Comparison of ENCODE assay signal across 22 mouse cellular contexts in the genomic region with DNA sequence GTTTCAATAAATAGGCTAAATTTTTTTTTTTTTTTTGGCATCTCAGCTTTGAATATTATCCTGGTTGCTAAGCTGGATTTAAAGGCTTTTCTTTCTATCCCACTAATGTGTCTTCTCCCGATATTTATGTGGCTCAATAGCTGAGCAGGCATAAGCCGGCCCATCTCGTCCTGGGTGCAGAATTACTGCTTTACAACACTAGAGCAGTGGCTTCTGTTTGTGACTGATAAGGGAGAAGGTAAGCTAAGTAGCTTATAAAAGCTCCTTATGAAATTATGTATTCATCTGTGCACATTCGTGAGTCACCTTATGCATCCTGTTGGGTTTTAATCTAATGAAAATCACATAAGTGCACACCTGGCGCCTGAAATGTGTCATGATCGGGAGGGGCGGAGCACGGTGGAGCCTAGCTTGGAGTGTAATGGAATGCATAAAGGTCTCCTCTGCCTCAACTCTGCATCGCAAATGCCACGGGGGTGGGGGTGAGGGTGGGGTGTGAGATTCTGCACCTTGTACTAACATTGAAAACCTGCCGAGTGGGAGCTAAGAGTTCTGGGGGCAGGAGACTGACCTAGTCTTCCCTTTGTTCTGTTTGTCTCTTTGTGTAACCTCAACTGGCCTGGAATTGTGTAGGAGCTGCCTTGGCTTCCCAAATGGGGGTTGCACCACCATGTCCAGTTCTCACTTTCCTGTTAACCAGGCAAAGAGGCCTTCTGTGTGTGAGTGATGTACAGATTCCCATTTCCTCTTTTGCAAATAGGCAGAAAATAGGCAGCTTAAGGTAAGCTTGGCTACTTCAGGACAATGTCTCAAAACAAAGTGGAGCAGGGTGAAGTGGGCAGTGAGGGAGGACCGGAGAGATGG. TPM values are rescaled to one million over a fixed set of nuclear protein-coding genes. Genes with fewer than 3 reads are reported as not detected.
DNase-seq lines count a peak whose midpoint lies in the region; ATAC-seq and TF ChIP-seq lines count a peak whose summit lies in the region.
"Had no signal": no experiment of that assay in that cellular context is flagged by ENCODE, and none has a peak within 500 bp of the region (broad histone marks: within the 10 kb centered on the region; RNA-seq: fewer than 3 reads in every experiment).

No protein-coding gene starts in this region.

- DNase-seq in liver (no peak), MEL-GATA-1-ER (ENCODE audit: extremely low read depth, low read depth) (peak; percentile 33)
- peak; percentile 64 for DNase-seq in induced T-regulatory cell, adult 2 months (ENCODE audit: low read depth)
- DNase-seq in midbrain, postnatal 0 days (ENCODE audit: low spot score), result no peak
- no peak for DNase-seq in heart, postnatal 14 days
- DNase-seq in lung, adult 18-20 months, result no peak
- DNase-seq: cerebellum, adult 11-12 months; gastrocnemius, postnatal 14 days; heart, postnatal 36 days; kidney, adult 18-20 months; kidney, postnatal 14 days; right cerebral cortex, postnatal 4 days had no signal

- TF ChIP-seq CTCF in midbrain, postnatal 0 days (IDR thresholded peaks at IDR 0.05), result no peak

- no peak overlapping the region for H3K4me3 ChIP-seq in liver, embryonic 12.5 days
- H3K4me3 ChIP-seq in midbrain, postnatal 0 days (ENCODE audit: low read depth, low read length), result no peak overlapping the region
- H3K4me3 ChIP-seq: forebrain, embryonic 10.5 days; heart, embryonic 10.5 days; hindbrain, embryonic 15.5 days; limb, embryonic 13.5 days; lung, embryonic 15.5 days; myocyte; neural tube, embryonic 15.5 days had no signal

- intact Hi-C loops in heart, postnatal 14 days (cut with DNase I), result no loop called here

- H3K27ac ChIP-seq in liver, embryonic 12.5 days, result no peak overlapping the region
- no peak overlapping the region for H3K27ac ChIP-seq in midbrain, postnatal 0 days (ENCODE audit: low read depth, low read length)
- H3K27ac ChIP-seq: forebrain, embryonic 10.5 days; heart, embryonic 10.5 days; hindbrain, embryonic 15.5 days; limb, embryonic 13.5 days; lung, embryonic 15.5 days; neural tube, embryonic 15.5 days had no signal

- 45% methylated on average over 12 of the region's 12 CpGs for WGBS in liver, embryonic 12.5 days (ENCODE audit: insufficient replicate concordance)
- WGBS in midbrain, postnatal 0 days, result 63% methylated on average over 12 of the region's 12 CpGs

- ATAC-seq in liver, embryonic 12.5 days, result peak; percentile 61; the same call in 1 of the 2 replicates
- ATAC-seq in midbrain, postnatal 0 days (ENCODE audit: low FRiP score), result peak; percentile 48; the same call in 1 of the 2 replicates
- no peak for ATAC-seq in erythroblast, adult 5-6 weeks (replicated peaks; ENCODE audit: low FRiP score, poor library complexity, severe bottlenecking)

- peaks cover 10% of the 10 kb centered on the region for H3K4me1 ChIP-seq in liver, embryonic 12.5 days
- H3K4me1 ChIP-seq in midbrain, postnatal 0 days (ENCODE audit: insufficient read depth, low read length), result no peaks in the 10 kb centered on the region
- H3K4me1 ChIP-seq: limb, embryonic 13.5 days had no signal

- H3K36me3 ChIP-seq in liver, embryonic 12.5 days, result no peaks in the 10 kb centered on the region
- no peaks in the 10 kb centered on the region for H3K36me3 ChIP-seq in midbrain, postnatal 0 days (ENCODE audit: insufficient read depth, low read length)
- H3K36me3 ChIP-seq: forebrain, embryonic 10.5 days; heart, embryonic 10.5 days; hindbrain, embryonic 15.5 days; limb, embryonic 13.5 days; lung, embryonic 15.5 days; neural tube, embryonic 15.5 days had no signal

- H3K4me2 ChIP-seq in liver, embryonic 12.5 days, result no peak overlapping the region
- no peak overlapping the region for H3K4me2 ChIP-seq in midbrain, postnatal 0 days (ENCODE audit: low read depth, low read length, poor library complexity, severe bottlenecking)
- H3K4me2 ChIP-seq: hindbrain, embryonic 15.5 days; limb, embryonic 13.5 days; lung, embryonic 15.5 days; neural tube, embryonic 15.5 days had no signal

- H3K9ac ChIP-seq in liver, embryonic 12.5 days, result no peak overlapping the region
- no peak overlapping the region for H3K9ac ChIP-seq in midbrain, postnatal 0 days (replicated peaks; ENCODE audit: low read length, poor library complexity, severe bottlenecking)
- H3K9ac ChIP-seq: hindbrain, embryonic 15.5 days; limb, embryonic 13.5 days; lung, embryonic 15.5 days; neural tube, embryonic 15.5 days had no signal

- no peaks in the 10 kb centered on the region for H3K9me3 ChIP-seq in liver, embryonic 12.5 days (replicated peaks)
- no peaks in the 10 kb centered on the region for H3K9me3 ChIP-seq in midbrain, postnatal 0 days (ENCODE audit: low read length)
- H3K9me3 ChIP-seq: forebrain, embryonic 10.5 days; heart, embryonic 10.5 days; hindbrain, embryonic 15.5 days; limb, embryonic 13.5 days; lung, embryonic 15.5 days; neural tube, embryonic 15.5 days had no signal

- 0 out of 2 replicates have a peak, but pooled peaks cover 3% of the 10 kb centered on the region for H3K27me3 ChIP-seq in liver, embryonic 12.5 days (replicated peaks)
- H3K27me3 ChIP-seq in midbrain, postnatal 0 days (ENCODE audit: insufficient read depth, low read length), result no peaks in the 10 kb centered on the region
- H3K27me3 ChIP-seq: hindbrain, embryonic 15.5 days; limb, embryonic 13.5 days; lung, embryonic 15.5 days; neural tube, embryonic 15.5 days had no signal

RNA-seq across cellular contexts. Expression of gene Galm, which starts 25.7 kb away (rescaled TPM):
- polyA plus RNA-seq in liver, embryonic 12.5 days (2016; fragmentation: Nextera tagmentation; extraction: Ambion mirVana), result 14.6 and 15.2 TPM in 2 replicates
- total RNA-seq in midbrain, postnatal 0 days (2014; rRNA removed), result 1.3 and 1.5 TPM in 2 replicates
- 1.00 and 1.1 TPM in 2 replicates for polyA plus RNA-seq in midbrain, postnatal 0 days (2015; fragmentation: Nextera tagmentation; extraction: Ambion mirVana)
- total RNA-seq in heart, postnatal 14 days (2021), result 10 to 100 TPM; 11.0 to 12.4 TPM
- total RNA-seq in erythroblast, adult 5-6 weeks (2015; ENCODE audit: low replicate concordance), result 2.1 and 7.5 TPM in 2 replicates
- total RNA-seq in erythroblast, adult 5-6 weeks (2017; ENCODE audit: low replicate concordance), result 0.84 and 1.7 TPM in 2 replicates

RNA-seq across cellular contexts. Expression of gene Srsf7, which starts 54.1 kb away (rescaled TPM):
- 389 and 394 TPM in 2 replicates for polyA plus RNA-seq in liver, embryonic 12.5 days (2016; fragmentation: Nextera tagmentation; extraction: Ambion mirVana)
- 150 and 173 TPM in 2 replicates for total RNA-seq in midbrain, postnatal 0 days (2014; rRNA removed)
- 199 and 224 TPM in 2 replicates for polyA plus RNA-seq in midbrain, postnatal 0 days (2015; fragmentation: Nextera tagmentation; extraction: Ambion mirVana)
- total RNA-seq in heart, postnatal 14 days (2021), result 10 to 100 TPM; 42.8 to 51.6 TPM
- total RNA-seq in erythroblast, adult 5-6 weeks (2015; ENCODE audit: low replicate concordance), result 90.1 and 116 TPM in 2 replicates
- 89.8 and 90.9 TPM in 2 replicates for total RNA-seq in erythroblast, adult 5-6 weeks (2017; ENCODE audit: low replicate concordance)

RNA-seq across cellular contexts. Expression of gene Ttc39d, which starts 54.3 kb away (rescaled TPM):
- polyA plus RNA-seq in liver, embryonic 12.5 days (2016; fragmentation: Nextera tagmentation; extraction: Ambion mirVana), result not detected in 2 replicates
- total RNA-seq in midbrain, postnatal 0 days (2014; rRNA removed), result 0.11 TPM in 1 of 2 replicates, not detected in the other
- 0.06 and 0.12 TPM in 2 replicates for polyA plus RNA-seq in midbrain, postnatal 0 days (2015; fragmentation: Nextera tagmentation; extraction: Ambion mirVana)
- under 1 TPM in 1 of 2 experiments, not detected in 1; 0.07 TPM for total RNA-seq in heart, postnatal 14 days (2021)
- total RNA-seq in erythroblast, adult 5-6 weeks (2015; ENCODE audit: low replicate concordance), result not detected in 2 replicates
- not detected in 2 replicates for total RNA-seq in erythroblast, adult 5-6 weeks (2017; ENCODE audit: low replicate concordance)
- total RNA-seq: adrenal gland, adult 18-20 months; heart, postnatal 36 days had no signal
- polyA plus RNA-seq: heart, embryonic 10.5 days had no signal

Comparison
In these comparisons a context has a peak if more than half of its experiments do, and no peak if none do; other contexts are left out.
1. DNase-seq: peak in MEL-GATA-1-ER (single experiment) and induced T-regulatory cell, adult 2 months (single experiment); none in liver (single experiment), midbrain, postnatal 0 days (single experiment), heart, postnatal 14 days (0 of 2) and lung, adult 18-20 months (0 of 2).